Mouse (Mus musculus) megakaryocyte, embryonic 14.5 days (primary cell): ENCODE results near the gene Actn4.

Experiments
- FLI1 ChIP-seq: IDR thresholded peaks from 2 replicates; pipeline ENCODE4 v1.6.1; 2012; ENCODE audit warnings: low read length, inconsistent platforms, mixed read lengths
- GATA1 ChIP-seq: IDR thresholded peaks from 3 replicates; pipeline ENCODE4 v1.6.1; 2012; ENCODE audit warnings: mixed read lengths, low read length, inconsistent platforms, borderline replicate concordance

DNA sequence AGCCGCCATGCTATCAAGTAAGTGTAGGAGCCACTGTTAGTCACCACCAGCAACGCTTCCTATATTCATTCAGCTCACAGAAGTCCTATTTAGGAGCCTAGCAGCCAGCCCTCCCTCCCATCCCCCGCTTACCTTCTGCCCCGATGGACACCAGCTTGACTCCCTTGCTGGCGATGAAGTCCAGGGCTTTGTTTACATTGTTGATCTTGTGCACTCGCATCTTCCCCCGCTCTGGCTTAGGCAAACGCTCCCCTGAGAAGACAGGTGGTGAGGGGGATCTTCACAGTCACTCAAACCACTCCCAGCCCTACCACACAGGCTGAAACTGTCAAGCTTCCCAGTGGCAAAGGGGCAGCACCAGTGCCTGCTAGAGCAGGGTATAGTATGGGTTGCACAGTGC, 43.6 kb downstream of the Actn4 start:
- TF ChIP-seq GATA1 (no peak), FLI1 (no peak)
